Mouse (Mus musculus) left cerebral cortex, adult 2 months (tissue): Measurements from ENCODE around the gene Naif1. TPM values are rescaled to one million over a fixed set of nuclear protein-coding genes. Genes with fewer than 3 reads are reported as not detected.

Experiments used
- DNase-seq, 2 experiments: peaks; one replicate each; pipeline ENCODE4 v3.0.0; 2021 to 2022; ENCODE audit warnings: low spot score in 2 of 2, mixed read lengths in 1 of 2; ENCODE audit errors: extremely low spot score in 1 of 2
- H3K27ac ChIP-seq: fragments of 200-600 bp; 2 replicates; pipeline ENCODE4 v1.8.1; 2022
- H3K4me3 ChIP-seq: fragments of 200-600 bp; 2 replicates; pipeline ENCODE4 v1.8.1; 2022
- CTCF ChIP-seq: fragments of 200-600 bp; IDR thresholded peaks from 2 replicates; pipeline ENCODE4 v1.8.1; 2022; ENCODE audit warnings: antibody characterized with exemption, mild to moderate bottlenecking, moderate library complexity
- intact Hi-C: fragments of 180-260 bp; cut with DNase I; formaldehyde crosslinking; loops from one replicate; pipeline ENCODE4 v1.15.1; 2025
- total RNA-seq, 2 experiments: library from RNA; stranded (reverse); gene quantifications; 2 replicates each; pipeline ENCODE4 v1.2.3; 2021

The Naif1 gene
- total RNA-seq, 2 experiments from 2014 or later = 3.3 to 3.7 TPM

- intact Hi-C loops = no loop called here
These were observed 1.8 kb upstream of the Naif1 start for GRCm38 (mm10) chr2:32448480-32448879.

GRCm38 (mm10) chr2:32450881-32451844 lies 906 bp downstream of the Naif1 start, which contains the start of gene Slc25a25:
TSS of gene Slc25a25 (minus strand) at chr2:32451445.
- TF ChIP-seq CTCF = no peak; the same call in 1 of the 2 replicates
- intact Hi-C loops = loop anchor here (2.0 kb wide), 1 partner anchor 20 kb away; no protein-coding TSS in a partner anchor
- Histone ChIP-seq H3K4me3 (peak within 1 kb of the TSS; percentile 86), H3K27ac (peak within 1 kb of the TSS; percentile 87)
- DNase-seq = peak; percentile 97 to 98

More at GRCm38 (mm10) chr2:32448480-32448879, 1.8 kb upstream of the Naif1 start:
- no peak for DNase-seq
- no peak for TF ChIP-seq CTCF
- H3K4me3 ChIP-seq = no peak overlapping the region
- H3K27ac ChIP-seq = peak overlapping the region; percentile 85

GRCm38 (mm10) chr2:32451870-32452372 lies 1.7 kb downstream of the Naif1 start:
- Histone ChIP-seq H3K4me3 (peak overlapping the region; percentile 86), H3K27ac (peak overlapping the region; percentile 87)
- DNase-seq = peak; percentile 99
- intact Hi-C loops = loop anchor here (2.0 kb wide), 1 partner anchor 21 kb away; no protein-coding TSS in a partner anchor
- no peak for TF ChIP-seq CTCF

GRCm38 (mm10) chr2:32452441-32452971 lies 2.2 kb downstream of the Naif1 start:
- Histone ChIP-seq H3K4me3 (peak overlapping the region; percentile 41), H3K27ac (peak overlapping the region; percentile 76)
- peak in 1 of 2 experiments; percentile 39 for DNase-seq
- TF ChIP-seq CTCF = no peak; the same call in 1 of the 2 replicates
- intact Hi-C loops = no loop called here

GRCm38 (mm10) chr2:32453641-32454303 lies 3.5 kb downstream of the Naif1 start:
- H3K4me3 ChIP-seq = no peak overlapping the region
- no peak for TF ChIP-seq CTCF
- no peak overlapping the region for H3K27ac ChIP-seq
- intact Hi-C loops = no loop called here
- no peak for DNase-seq

GRCm38 (mm10) chr2:32454633-32455032 lies 4.4 kb downstream of the Naif1 start:
- Histone ChIP-seq H3K4me3 (no peak overlapping the region), H3K27ac (no peak overlapping the region)
- no peak for DNase-seq
- intact Hi-C loops = no loop called here
- no peak for TF ChIP-seq CTCF

- DNase-seq = no peak
- intact Hi-C loops = no loop called here
- Histone ChIP-seq H3K27ac (no peak overlapping the region), H3K4me3 (no peak overlapping the region)
- no peak for TF ChIP-seq CTCF
These were observed 4.8 kb downstream of the Naif1 start for GRCm38 (mm10) chr2:32455101-32455500.

- Histone ChIP-seq H3K27ac (no peak overlapping the region), H3K4me3 (no peak overlapping the region)
- TF ChIP-seq CTCF = no peak
- no peak for DNase-seq
- intact Hi-C loops = no loop called here
These were observed 8.0 kb downstream of the Naif1 start for GRCm38 (mm10) chr2:32458300-32458699.

GRCm38 (mm10) chr2:32459657-32460056 lies 9.4 kb downstream of the Naif1 start:
- Histone ChIP-seq H3K27ac (no peak overlapping the region), H3K4me3 (no peak overlapping the region)
- intact Hi-C loops = no loop called here
- TF ChIP-seq CTCF = no peak
- no peak for DNase-seq

GRCm38 (mm10) chr2:32463773-32464172 lies 13.5 kb downstream of the Naif1 start:
- Histone ChIP-seq H3K4me3 (no peak overlapping the region), H3K27ac (no peak overlapping the region)
- no peak for TF ChIP-seq CTCF
- no peak for DNase-seq
- intact Hi-C loops = no loop called here

GRCm38 (mm10) chr2:32464212-32464891 lies 14.1 kb downstream of the Naif1 start:
- intact Hi-C loops = no loop called here
- TF ChIP-seq CTCF = no peak

More at GRCm38 (mm10) chr2:32464212-32464891, 14.1 kb downstream of the Naif1 start:
- no peak overlapping the region for H3K4me3 ChIP-seq
- no peak for DNase-seq
- no peak overlapping the region for H3K27ac ChIP-seq
